Mouse (Mus musculus) neutrophil, adult 5-6 weeks (primary cell): Measurements from ENCODE around the gene Gm17657. TPM values are rescaled to one million over a fixed set of nuclear protein-coding genes. Genes with fewer than 3 reads are reported as not detected.
"Not testable (repeated sequence)": the region's sequence is repeated elsewhere in the genome, so short reads cannot be mapped to it uniquely, and the experiment has no call there.

Source experiments
- ATAC-seq: fragments of 151-379, 151-347 bp; 2 replicates; pipeline ENCODE4 v1.8.0; 2017; ENCODE audit warnings: mild to moderate bottlenecking, moderate TSS enrichment; ENCODE audit not compliant: insufficient number of reproducible peaks, poor library complexity, low FRiP score, severe bottlenecking; ENCODE audit errors: extremely low read depth
- total RNA-seq: library from RNA; stranded (forward); fragments of 200-1000 nt; gene quantifications from 2 replicates; pipeline ENCODE4 v1.2.3, GENCODE M21; 2017

Gm17657 gene
- total RNA-seq, 1 experiment from 2014 or later = not detected

GRCm38 (mm10) chr17:29508927-29509608 lies 40.4 kb downstream of the Gm17657 start:
- ATAC-seq = no peak

GRCm38 (mm10) chr17:29503700-29504099 lies 45.7 kb downstream of the Gm17657 start:
- ATAC-seq = no peak

GRCm38 (mm10) chr17:29502669-29503665 lies 46.5 kb downstream of the Gm17657 start:
- no peak for ATAC-seq

GRCm38 (mm10) chr17:29502005-29502668 lies 47.3 kb downstream of the Gm17657 start:
- no peak for ATAC-seq

GRCm38 (mm10) chr17:29500802-29501469 lies 48.5 kb downstream of the Gm17657 start:
- peak; percentile 49 for ATAC-seq

GRCm38 (mm10) chr17:29500243-29500740 lies 49.1 kb downstream of the Gm17657 start:
- no peak for ATAC-seq

- no peak for ATAC-seq
These were observed 49.9 kb downstream of the Gm17657 start for GRCm38 (mm10) chr17:29499511-29499910.

- ATAC-seq = not testable (repeated sequence)
These were observed 50.5 kb downstream of the Gm17657 start for GRCm38 (mm10) chr17:29498952-29499351.

GRCm38 (mm10) chr17:29498028-29498427 lies 51.4 kb downstream of the Gm17657 start:
- ATAC-seq = peak; percentile 21; the same call in 1 of the 2 replicates

GRCm38 (mm10) chr17:29497481-29497880 lies 52.0 kb downstream of the Gm17657 start:
- ATAC-seq = not testable (repeated sequence)

GRCm38 (mm10) chr17:29497071-29497354 lies 52.4 kb downstream of the Gm17657 start:
- no peak for ATAC-seq

- ATAC-seq = no peak
These were observed 53.0 kb downstream of the Gm17657 start for GRCm38 (mm10) chr17:29496211-29497070.

- no peak for ATAC-seq
These were observed 54.7 kb downstream of the Gm17657 start for GRCm38 (mm10) chr17:29494732-29495076.

GRCm38 (mm10) chr17:29494062-29494731 lies 55.2 kb downstream of the Gm17657 start:
- ATAC-seq = peak; percentile 24

- ATAC-seq = no peak
These were observed 55.9 kb downstream of the Gm17657 start for GRCm38 (mm10) chr17:29493461-29493980.

GRCm38 (mm10) chr17:29492269-29493191 lies 56.9 kb downstream of the Gm17657 start:
- peak; percentile 34 for ATAC-seq
